Mouse (Mus musculus) liver, embryonic 14.5 days (tissue): ENCODE measurements around the gene Capza3. TPM values are rescaled to one million over a fixed set of nuclear protein-coding genes. Genes with fewer than 3 reads are reported as not detected.

Experiments used
- ATAC-seq: fragments of 200-750 bp; cut with Nextera tagmentation; 2 replicates; pipeline ENCODE4 v1.8.0; 2017; ENCODE audit warnings: moderate number of reproducible peaks, mild to moderate bottlenecking, moderate library complexity; ENCODE audit not compliant: insufficient read depth
- DNase-seq, 3 experiments: peaks; one replicate each; pipeline ENCODE4 v3.0.0-alpha.2; 2012 to 2013; ENCODE audit warnings: low read depth in 3 of 3, low spot score in 3 of 3
- H3K27ac ChIP-seq: fragments of 300-500 bp; sonication (generic); 2 replicates; pipeline ENCODE4 v1.5.1; 2014; ENCODE audit warnings: moderate library complexity, mild to moderate bottlenecking, control low read depth, inconsistent platforms
- H3K27me3 ChIP-seq: fragments of 300-500 bp; sonication (generic); 2 replicates; pipeline ENCODE4 v1.6.1; 2014; ENCODE audit warnings: mild to moderate bottlenecking, low read length, moderate library complexity; ENCODE audit not compliant: control insufficient read depth, insufficient read depth
- H3K36me3 ChIP-seq: fragments of 300-500 bp; sonication (generic); replicated peaks from 2 replicates; pipeline ENCODE4 v1.6.1; 2014; ENCODE audit warnings: low read depth; ENCODE audit not compliant: control insufficient read depth, insufficient read depth
- H3K4me1 ChIP-seq, 2 experiments: fragments of 200-500 bp in 1 of 2; fragments of 300-500 bp in 1 of 2; sonication (generic) in 1 of 2; replicated peaks; 2 replicates each; pipeline ENCODE4 v1.6.1; 2012 to 2014; ENCODE audit warnings: antibody characterized with exemption in 1 of 2, inconsistent platforms in 1 of 2, low read length in 1 of 2; ENCODE audit not compliant: control insufficient read depth in 2 of 2, insufficient read depth in 2 of 2
- H3K4me2 ChIP-seq: fragments of 300-500 bp; sonication (generic); 2 replicates; pipeline ENCODE4 v1.6.1; 2014; ENCODE audit warnings: low read depth, mild to moderate bottlenecking, control low read depth, moderate library complexity
- H3K4me3 ChIP-seq, 2 experiments: fragments of 200-500 bp in 1 of 2; fragments of 300-500 bp in 1 of 2; sonication (generic) in 1 of 2; 2 replicates each; pipeline ENCODE4 v1.5.1; 2012 to 2014; ENCODE audit warnings: low read depth in 2 of 2, low read length in 2 of 2, mild to moderate bottlenecking in 2 of 2, control low read depth in 1 of 2, inconsistent platforms in 1 of 2, moderate library complexity in 1 of 2; ENCODE audit not compliant: insufficient read depth in 1 of 2
- H3K9ac ChIP-seq: fragments of 300-500 bp; sonication (generic); replicated peaks from 2 replicates; pipeline ENCODE4 v1.6.1; 2014; ENCODE audit warnings: mild to moderate bottlenecking, control low read depth, moderate library complexity
- H3K9me3 ChIP-seq: fragments of 300-500 bp; sonication (generic); 2 replicates; pipeline ENCODE4 v1.6.1; 2016; ENCODE audit warnings: low read length, mixed read lengths; ENCODE audit not compliant: control insufficient read depth
- CTCF ChIP-seq: IDR thresholded peaks from 2 replicates; pipeline ENCODE4 v1.5.1; 2016; ENCODE audit warnings: antibody characterized with exemption, low read depth, control low read depth
- EP300 ChIP-seq: IDR thresholded peaks from 2 replicates; pipeline ENCODE4 v1.6.1; 2016; ENCODE audit warnings: antibody characterized with exemption, low read depth
- WGBS: fragments of 180-500 bp; shearing (Covaris S2); extraction: QIAGEN DNeasy Blood & Tissue Kit; methylation state at CpG from one replicate; pipeline ENCODE4 v1.1.7; 2014; ENCODE audit not compliant: insufficient replicate concordance; 5-methylcytosine and 5-hydroxymethylcytosine counted together
- polyA plus RNA-seq, 2 experiments: library from polyadenylated mRNA; depleted of rRNA in 1 of 2; stranded (reverse) in 1 of 2; unstranded in 1 of 2; fragments of >200 nt; fragmentation: Nextera tagmentation in 1 of 2; extraction: Ambion mirVana in 1 of 2; gene quantifications; 2 replicates each; pipeline versions ENCODE4 v1.2.1 to v1.2.3; 2012 to 2014

Gene Capza3
- polyA plus RNA-seq (2012; rRNA removed) (not detected in 2 replicates), polyA plus RNA-seq (2014; fragmentation: Nextera tagmentation; extraction: Ambion mirVana) (not detected in 2 replicates)

- H3K4me1 ChIP-seq = no peaks in the 10 kb centered on the region
- no peaks in the 10 kb centered on the region for H3K9me3 ChIP-seq
- H3K4me3 ChIP-seq = no peak within 1 kb of the TSS
- ATAC-seq = no peak
- no peak within 1 kb of the TSS for H3K27ac ChIP-seq
- no peak for DNase-seq
- no peak within 1 kb of the TSS for H3K4me2 ChIP-seq
- no peak within 1 kb of the TSS for H3K9ac ChIP-seq
- no peaks in the 10 kb centered on the region for H3K36me3 ChIP-seq
- no peaks in the 10 kb centered on the region for H3K27me3 ChIP-seq
- WGBS = 72% methylated on average over 7 of the region's 7 CpGs
- TF ChIP-seq CTCF (no peak), EP300 (no peak)
Measured at GRCm38 (mm10) chr6:140040952-140041351, at the start of gene Capza3. Gene Capza3 (plus strand): TSS chr6:140041252.

GRCm38 (mm10) chr6:140005181-140005580 is 35.9 kb upstream of the Capza3 start:
- no peak overlapping the region for H3K4me2 ChIP-seq
- DNase-seq (no peak), ATAC-seq (no peak)
- 47% methylated on average over 3 of the region's 3 CpGs for WGBS
- no peaks in the 10 kb centered on the region for H3K9me3 ChIP-seq
- H3K9ac ChIP-seq = no peak overlapping the region
- no peak overlapping the region for H3K4me3 ChIP-seq
- H3K36me3 ChIP-seq = no peaks in the 10 kb centered on the region
- no peak for TF ChIP-seq CTCF
- TF ChIP-seq EP300 = no peak
- no peaks in the 10 kb centered on the region for H3K27me3 ChIP-seq
- no peak overlapping the region for H3K27ac ChIP-seq
- no peaks in the 10 kb centered on the region for H3K4me1 ChIP-seq

GRCm38 (mm10) chr6:140024404-140024803 is 16.6 kb upstream of the Capza3 start:
- ATAC-seq (no peak), DNase-seq (no peak)
- WGBS = 54% methylated on average over 7 of the region's 7 CpGs

GRCm38 (mm10) chr6:140041357-140041756 is 305 bp downstream of the Capza3 start, which contains the start of gene Plcz1:
Gene Plcz1 (minus strand): TSS chr6:140041457.
- H3K4me2 ChIP-seq = no peak within 1 kb of the TSS
- no peak within 1 kb of the TSS for H3K4me3 ChIP-seq
- no peak for DNase-seq
- H3K27me3 ChIP-seq = no peaks in the 10 kb centered on the region
- H3K9me3 ChIP-seq = no peaks in the 10 kb centered on the region
- no peak for ATAC-seq
- no peaks in the 10 kb centered on the region for H3K4me1 ChIP-seq
- no peak for TF ChIP-seq CTCF
- H3K36me3 ChIP-seq = no peaks in the 10 kb centered on the region
- WGBS = 59% methylated on average over 5 of the region's 5 CpGs
- no peak within 1 kb of the TSS for H3K27ac ChIP-seq
- H3K9ac ChIP-seq = no peak within 1 kb of the TSS

More at GRCm38 (mm10) chr6:140024404-140024803, 16.6 kb upstream of the Capza3 start:
- H3K27me3 ChIP-seq = no peaks in the 10 kb centered on the region
- no peaks in the 10 kb centered on the region for H3K36me3 ChIP-seq
- no peaks in the 10 kb centered on the region for H3K4me1 ChIP-seq
- no peak overlapping the region for H3K9ac ChIP-seq
- no peak overlapping the region for H3K27ac ChIP-seq
- no peak overlapping the region for H3K4me3 ChIP-seq
- TF ChIP-seq CTCF (no peak), EP300 (no peak)
- no peak overlapping the region for H3K4me2 ChIP-seq
- H3K9me3 ChIP-seq = no peaks in the 10 kb centered on the region

DNA sequence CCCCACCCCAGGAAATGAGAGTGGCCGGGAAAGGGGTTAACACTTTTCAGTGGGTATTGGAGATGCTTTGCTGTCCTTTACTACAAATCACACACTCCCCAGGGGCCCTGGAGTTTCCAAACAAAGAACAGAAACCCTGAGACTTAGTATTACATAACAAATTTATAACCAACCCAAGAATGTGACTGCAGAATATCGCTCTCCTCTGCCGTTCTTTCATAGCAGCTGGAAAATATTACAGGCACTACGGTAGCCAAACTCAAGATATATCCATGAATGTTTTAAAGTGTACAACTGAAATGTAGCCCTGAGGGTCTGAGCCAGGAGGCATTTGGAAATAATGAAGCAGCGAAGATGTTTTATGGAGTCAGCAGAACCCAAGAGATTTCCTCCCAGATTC is 10.4 kb downstream of the Capza3 start:
- no peaks in the 10 kb centered on the region for H3K36me3 ChIP-seq
- no peak for TF ChIP-seq CTCF
- TF ChIP-seq EP300 = no peak
- H3K27ac ChIP-seq = no peak overlapping the region
- no peak overlapping the region for H3K9ac ChIP-seq
- no peaks in the 10 kb centered on the region for H3K4me1 ChIP-seq
- H3K9me3 ChIP-seq = no peaks in the 10 kb centered on the region
- H3K4me3 ChIP-seq = no peak overlapping the region
- H3K4me2 ChIP-seq = no peak overlapping the region
- ATAC-seq (no peak), DNase-seq (no peak)
- no peaks in the 10 kb centered on the region for H3K27me3 ChIP-seq
- 72% methylated on average over 5 of the region's 5 CpGs for WGBS
